Mouse (Mus musculus) testis, adult 2 months (tissue): ENCODE measurements around the gene Fam13c. TPM values are rescaled to one million over a fixed set of nuclear protein-coding genes. Genes with fewer than 3 reads are reported as not detected.

Experiments used
- H3K27ac ChIP-seq: fragments of 200-500 bp; 2 replicates; pipeline ENCODE4 v1.5.1; 2012; ENCODE audit warnings: low read depth, low read length; ENCODE audit not compliant: control insufficient read depth, insufficient read depth
- H3K27me3 ChIP-seq: fragments of 200-500 bp; 2 replicates; pipeline ENCODE4 v1.6.1; 2012; ENCODE audit warnings: mild to moderate bottlenecking, low read length, moderate library complexity; ENCODE audit not compliant: control insufficient read depth, insufficient read depth
- H3K36me3 ChIP-seq: fragments of 200-500 bp; 2 replicates; pipeline ENCODE4 v1.6.1; 2012; ENCODE audit warnings: mild to moderate bottlenecking, low read length; ENCODE audit not compliant: control insufficient read depth, insufficient read depth
- H3K4me1 ChIP-seq: fragments of 200-500 bp; 2 replicates; pipeline ENCODE4 v1.6.1; 2012; ENCODE audit warnings: low read length; ENCODE audit not compliant: control insufficient read depth, insufficient read depth
- H3K4me3 ChIP-seq: fragments of 200-500 bp; 2 replicates; pipeline ENCODE4 v1.5.1; 2012; ENCODE audit warnings: low read depth, mild to moderate bottlenecking, low read length, moderate library complexity, mixed read lengths; ENCODE audit not compliant: control insufficient read depth
- CTCF ChIP-seq: fragments of 200-500 bp; IDR thresholded peaks from 2 replicates; pipeline ENCODE4 v1.5.1; 2012; ENCODE audit warnings: low read depth, mild to moderate bottlenecking, inconsistent platforms, low read length, moderate library complexity; ENCODE audit not compliant: control insufficient read depth, insufficient read depth, insufficient replicate concordance
- POLR2A ChIP-seq: fragments of 200-500 bp; IDR thresholded peaks from 2 replicates; pipeline ENCODE4 v1.6.1; 2012; ENCODE audit warnings: low read depth, mild to moderate bottlenecking, inconsistent platforms, low read length, moderate library complexity; ENCODE audit not compliant: control insufficient read depth
- polyA plus RNA-seq: library from polyadenylated mRNA; depleted of rRNA; stranded (reverse); fragments of >200 nt; gene quantifications from 2 replicates; pipeline ENCODE4 v1.2.3, GENCODE M21; 2012

Gene Fam13c
- polyA plus RNA-seq, 1 experiment: 2.2 TPM

DNA sequence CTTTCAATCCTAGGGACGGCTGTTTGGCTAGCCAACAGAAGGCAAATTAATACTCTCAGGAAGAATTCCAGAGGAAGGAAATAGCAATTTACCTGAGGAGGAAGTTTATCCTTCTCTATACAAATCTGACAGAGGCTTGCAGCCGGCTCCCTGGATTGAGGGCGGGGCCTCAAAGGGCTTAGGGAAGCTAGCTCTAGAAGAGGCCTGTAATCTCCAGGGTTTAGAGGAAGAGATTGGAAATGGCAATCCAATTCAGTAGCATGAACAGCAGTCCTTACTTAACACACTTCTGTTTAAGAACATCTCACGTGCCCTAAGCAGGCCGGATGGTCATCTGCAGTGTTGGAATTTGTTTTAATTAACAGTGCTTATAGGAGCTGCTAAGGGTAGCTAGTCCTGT, 81.1 kb downstream of the Fam13c start:
- no peaks in the 10 kb centered on the region for H3K27me3 ChIP-seq
- no peaks in the 10 kb centered on the region; the same call in 1 of the 2 replicates for H3K36me3 ChIP-seq
- peaks cover 10% of the 10 kb centered on the region; the same call in 1 of the 2 replicates for H3K4me1 ChIP-seq
- TF ChIP-seq CTCF (no peak), POLR2A (no peak)
- no peak overlapping the region for H3K27ac ChIP-seq
- H3K4me3 ChIP-seq: no peak overlapping the region

DNA sequence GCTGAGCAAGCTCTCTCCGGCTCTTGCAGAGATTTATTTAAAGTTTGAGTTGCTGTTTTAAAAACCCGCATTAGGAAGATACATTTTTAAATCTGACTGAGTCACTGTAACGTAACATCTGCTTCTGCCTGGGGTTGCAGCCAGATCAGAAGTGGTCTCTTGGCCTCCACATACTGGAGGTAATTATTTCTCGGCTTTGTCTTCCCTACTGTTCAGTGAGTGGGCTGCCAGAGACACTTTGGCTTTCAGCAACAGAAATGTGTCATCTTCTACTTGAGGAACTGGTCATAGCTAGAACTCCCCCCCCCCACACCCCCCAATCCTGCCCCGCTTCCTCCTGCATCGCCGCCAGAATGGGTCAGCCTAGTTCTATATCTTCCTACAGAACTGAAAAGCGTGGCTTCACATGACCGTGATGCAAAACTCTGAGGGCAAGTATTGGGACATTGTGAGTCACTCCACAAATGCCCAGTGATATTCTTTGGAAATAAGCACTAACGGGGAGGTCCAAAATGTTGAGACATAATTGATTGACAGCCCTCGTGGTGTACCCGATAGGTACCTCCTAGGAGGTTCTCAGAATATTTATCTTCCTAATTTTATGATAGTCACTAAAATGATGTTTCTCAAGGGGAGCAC, 90.0 kb downstream of the Fam13c start:
- H3K4me3 ChIP-seq: no peak overlapping the region
- no peaks in the 10 kb centered on the region for H3K27me3 ChIP-seq
- H3K27ac ChIP-seq: no peak overlapping the region
- no peak for TF ChIP-seq POLR2A
- no peak for TF ChIP-seq CTCF
- H3K4me1 ChIP-seq: no peaks in the 10 kb centered on the region
- no peaks in the 10 kb centered on the region; the same call in 1 of the 2 replicates for H3K36me3 ChIP-seq

DNA sequence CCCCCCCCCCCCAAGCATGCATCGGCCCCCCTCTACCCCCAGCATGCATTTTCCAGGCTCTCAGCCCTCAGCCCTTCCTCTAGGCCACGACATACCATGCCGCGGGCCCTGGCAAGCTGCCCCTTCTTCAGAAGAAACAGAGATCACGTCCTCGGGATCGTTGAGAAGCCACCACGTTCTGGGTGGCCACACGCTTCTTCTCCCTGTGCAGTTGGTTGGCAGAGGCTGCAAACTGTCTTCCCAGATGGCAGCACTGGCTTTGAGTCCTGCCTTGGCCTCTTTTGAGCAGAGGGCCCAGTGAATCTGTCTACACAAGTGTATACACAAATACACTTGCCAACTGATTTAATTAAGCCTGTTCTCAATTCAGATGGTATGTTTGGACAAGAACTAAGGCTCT, 92.0 kb downstream of the Fam13c start:
- TF ChIP-seq CTCF: no peak
- no peak for TF ChIP-seq POLR2A
- H3K36me3 ChIP-seq: no peaks in the 10 kb centered on the region
- H3K4me3 ChIP-seq: no peak overlapping the region
- no peaks in the 10 kb centered on the region for H3K27me3 ChIP-seq
- H3K27ac ChIP-seq: no peak overlapping the region
- H3K4me1 ChIP-seq: no peaks in the 10 kb centered on the region

DNA sequence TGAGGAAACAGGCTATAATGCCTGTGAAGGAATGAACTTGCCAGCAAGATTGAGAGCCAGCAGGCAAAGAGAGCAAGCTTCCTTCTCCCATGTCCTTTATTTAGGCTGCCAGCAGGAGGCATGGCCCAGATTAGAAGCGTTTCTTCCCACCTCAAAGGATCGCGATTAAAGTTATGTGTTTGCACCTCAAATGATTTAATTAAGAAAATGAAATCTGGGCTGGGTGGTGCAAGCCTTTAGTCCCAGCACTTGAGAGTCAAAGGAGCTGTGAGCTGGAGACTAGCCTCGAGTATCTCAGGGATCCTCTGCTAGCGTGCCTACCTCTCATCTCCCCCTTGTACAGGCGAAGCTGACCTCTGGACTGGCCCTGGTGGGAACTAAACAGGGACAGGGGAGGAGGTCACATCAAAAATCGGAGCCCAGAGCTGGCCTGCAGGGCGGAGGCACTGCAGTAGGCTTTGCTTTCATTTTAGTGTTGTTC, 93.1 kb downstream of the Fam13c start:
- TF ChIP-seq CTCF (no peak), POLR2A (no peak)
- Histone ChIP-seq H3K27me3 (no peaks in the 10 kb centered on the region), H3K4me1 (no peaks in the 10 kb centered on the region), H3K4me3 (no peak overlapping the region), H3K27ac (no peak overlapping the region), H3K36me3 (no peaks in the 10 kb centered on the region)

DNA sequence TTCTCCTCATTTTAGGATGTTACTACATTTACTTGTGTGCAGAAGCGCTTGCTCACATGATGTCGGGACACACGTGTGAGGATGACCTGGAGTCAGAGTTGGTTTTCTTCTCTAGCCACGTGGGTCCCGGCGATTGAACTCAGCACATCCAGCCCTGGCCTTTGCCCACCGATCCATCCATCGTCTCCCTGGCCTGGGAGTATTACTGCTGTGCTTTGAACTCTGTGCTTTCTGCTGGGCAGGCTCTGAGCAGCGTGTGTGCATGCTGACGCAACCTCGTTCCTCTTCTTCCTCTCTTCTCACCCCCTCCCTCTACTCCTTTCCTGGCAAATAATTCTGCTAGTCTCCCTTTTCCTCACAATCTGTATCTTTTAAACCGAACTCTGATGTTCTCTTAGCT, 93.7 kb downstream of the Fam13c start:
- Histone ChIP-seq H3K27me3 (no peaks in the 10 kb centered on the region), H3K27ac (no peak overlapping the region), H3K4me3 (no peak overlapping the region), H3K4me1 (no peaks in the 10 kb centered on the region), H3K36me3 (no peaks in the 10 kb centered on the region)
- TF ChIP-seq CTCF: no peak

DNA sequence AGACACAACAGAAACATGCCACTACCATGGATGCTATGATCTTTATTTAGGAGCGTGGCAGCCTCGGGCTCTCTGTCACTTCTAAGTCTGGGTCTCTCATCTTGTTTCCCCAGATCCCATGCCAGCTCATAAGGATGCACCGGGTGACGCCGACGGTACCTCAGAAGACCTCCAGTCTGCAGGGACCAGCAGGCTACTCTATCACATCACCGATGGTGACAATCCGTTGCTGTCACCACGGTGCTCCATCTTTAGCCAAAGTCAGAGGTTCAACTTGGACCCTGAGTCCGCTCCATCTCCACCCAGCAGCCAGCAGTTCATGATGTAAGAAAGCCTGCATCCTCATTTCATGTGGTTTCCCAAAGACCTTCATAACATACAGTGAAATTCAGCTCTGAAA, 94.3 kb downstream of the Fam13c start:
- no peak overlapping the region for H3K4me3 ChIP-seq
- no peak overlapping the region for H3K27ac ChIP-seq
- no peaks in the 10 kb centered on the region for H3K4me1 ChIP-seq
- H3K36me3 ChIP-seq: no peaks in the 10 kb centered on the region
- TF ChIP-seq CTCF: no peak
- no peak for TF ChIP-seq POLR2A
- H3K27me3 ChIP-seq: no peaks in the 10 kb centered on the region

DNA sequence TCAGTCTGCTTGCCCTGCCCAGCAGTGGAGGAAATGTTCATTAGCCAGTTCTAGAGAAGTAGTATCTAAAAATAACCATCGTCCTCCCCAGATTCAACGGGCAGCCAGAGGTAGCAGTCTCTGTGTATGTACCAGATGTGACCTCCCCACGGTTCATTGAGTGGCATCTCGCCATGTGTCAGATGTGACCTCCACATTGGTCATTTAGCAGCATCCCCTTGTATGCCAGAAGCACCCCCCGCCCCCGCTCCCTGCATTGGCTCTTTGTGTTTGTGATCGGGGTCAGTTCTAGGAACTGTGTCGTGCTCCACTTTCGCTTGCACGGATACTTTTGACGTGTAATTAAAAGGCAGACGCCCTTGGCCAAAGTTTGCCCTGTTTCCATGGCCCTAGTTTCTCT, 95.1 kb downstream of the Fam13c start:
- Histone ChIP-seq H3K4me1 (no peaks in the 10 kb centered on the region), H3K27ac (no peak overlapping the region), H3K27me3 (no peaks in the 10 kb centered on the region), H3K36me3 (no peaks in the 10 kb centered on the region), H3K4me3 (no peak overlapping the region)
- TF ChIP-seq POLR2A: no peak
- no peak for TF ChIP-seq CTCF

DNA sequence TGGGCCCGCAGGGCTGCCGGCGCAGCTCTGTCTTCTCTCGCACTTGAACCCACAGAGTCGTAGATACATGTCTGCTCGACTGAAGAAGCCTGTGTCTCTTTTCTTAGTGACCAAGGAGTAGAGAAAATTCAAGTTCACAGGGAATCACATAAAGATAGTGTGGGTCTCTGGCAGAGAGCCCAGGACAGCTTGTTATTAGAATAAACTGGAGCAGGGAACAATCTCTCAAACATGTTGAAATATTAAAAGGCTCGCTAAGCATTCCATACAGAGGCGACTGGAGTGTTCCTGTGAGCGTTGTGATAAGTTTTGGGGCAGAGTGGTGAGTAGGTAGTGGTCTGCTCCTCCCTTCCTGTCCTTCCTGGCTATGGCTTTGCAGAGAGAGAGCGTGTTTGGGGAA, 97.4 kb downstream of the Fam13c start:
- TF ChIP-seq CTCF (no peak), POLR2A (no peak)
- H3K27me3 ChIP-seq: no peaks in the 10 kb centered on the region

More for the DNA sequence above, 97.4 kb downstream of the Fam13c start:
- Histone ChIP-seq H3K4me1 (no peaks in the 10 kb centered on the region), H3K4me3 (no peak overlapping the region), H3K36me3 (no peaks in the 10 kb centered on the region), H3K27ac (no peak overlapping the region)
